ENCODE assay signal across 17 mouse cellular contexts in the genomic region with DNA sequence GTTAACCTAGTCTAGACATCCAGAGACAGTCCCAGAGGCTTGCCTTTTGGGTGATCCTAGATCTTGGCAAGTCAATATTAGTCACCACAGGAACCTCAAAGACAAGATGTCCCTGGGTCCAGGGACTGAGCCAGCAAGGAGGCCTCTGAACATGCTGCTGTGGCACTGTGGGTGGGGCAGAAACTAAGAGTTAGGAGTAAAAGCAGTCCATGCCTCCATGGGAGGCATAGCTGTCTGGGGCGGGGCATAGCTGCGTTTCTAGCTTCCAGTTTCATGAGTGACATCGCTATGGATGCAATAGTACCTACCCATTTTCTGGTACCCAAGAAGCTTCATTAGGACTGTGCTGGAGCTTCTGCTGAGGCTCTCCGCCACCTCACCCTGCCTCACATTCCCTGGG.
DNase-seq lines count a peak whose midpoint lies in the region; ATAC-seq and TF ChIP-seq lines count a peak whose summit lies in the region.
"Had no signal": no experiment of that assay in that cellular context is flagged by ENCODE, and none has a peak within 500 bp of the region (broad histone marks: within the 10 kb centered on the region; RNA-seq: fewer than 3 reads in every experiment).

No protein-coding gene starts in this region.

- H3K9ac ChIP-seq in forebrain, postnatal 0 days = no peak overlapping the region
- no peak overlapping the region for H3K9ac ChIP-seq in forebrain, embryonic 12.5 days
- H3K9ac ChIP-seq in midbrain, embryonic 16.5 days (ENCODE audit: low read depth, low read length) = no peak overlapping the region
- H3K9ac ChIP-seq in hindbrain, embryonic 14.5 days = no peak overlapping the region
- no peak overlapping the region for H3K9ac ChIP-seq in stomach, embryonic 15.5 days

- H3K4me1 ChIP-seq in forebrain, postnatal 0 days (ENCODE audit: insufficient read depth) = peaks cover 4% of the 10 kb centered on the region; the same call in 1 of the 2 replicates
- H3K4me1 ChIP-seq in forebrain, embryonic 12.5 days = peaks cover 19% of the 10 kb centered on the region
- H3K4me1 ChIP-seq in midbrain, embryonic 10.5 days = peaks cover 27% of the 10 kb centered on the region
- peaks cover 25% of the 10 kb centered on the region for H3K4me1 ChIP-seq in midbrain, embryonic 16.5 days (ENCODE audit: control insufficient read depth, insufficient read depth, low read length)
- H3K4me1 ChIP-seq in hindbrain, embryonic 14.5 days (replicated peaks; ENCODE audit: control insufficient read depth, insufficient read depth, low read length) = 0 out of 2 replicates have a peak, but pooled peaks cover 5% of the 10 kb centered on the region
- 0 out of 2 replicates have a peak, but pooled peaks cover 15% of the 10 kb centered on the region for H3K4me1 ChIP-seq in stomach, embryonic 15.5 days

- no peak overlapping the region for H3K27ac ChIP-seq in forebrain, postnatal 0 days (ENCODE audit: low read depth, low read length)
- no peak overlapping the region for H3K27ac ChIP-seq in forebrain, embryonic 12.5 days
- H3K27ac ChIP-seq in midbrain, embryonic 10.5 days (replicated peaks) = 0 out of 2 replicates have a peak overlapping the region, but pooled peaks have one; percentile 28
- no peak overlapping the region for H3K27ac ChIP-seq in midbrain, embryonic 16.5 days (ENCODE audit: low read length)
- H3K27ac ChIP-seq in hindbrain, embryonic 14.5 days = no peak overlapping the region
- peak overlapping the region; percentile 78 for H3K27ac ChIP-seq in stomach, embryonic 15.5 days

- TF ChIP-seq CTCF in forebrain, postnatal 0 days (IDR thresholded peaks at IDR 0.05; ENCODE audit: low read depth) = no peak

- 0 out of 2 replicates have a peak, but pooled peaks have one; percentile 12 for ATAC-seq in forebrain, postnatal 0 days
- no peak for ATAC-seq in forebrain, embryonic 12.5 days (ENCODE audit: low FRiP score)
- no peak for ATAC-seq in midbrain, embryonic 16.5 days
- ATAC-seq in hindbrain, embryonic 14.5 days (ENCODE audit: low FRiP score) = 0 out of 2 replicates have a peak, but pooled peaks have one; percentile 6
- ATAC-seq in stomach, embryonic 15.5 days (ENCODE audit: insufficient read depth, low FRiP score, low read depth) = no peak
- no peak for ATAC-seq in cerebellum, adult (ENCODE audit: insufficient number of reproducible peaks, low FRiP score, low TSS enrichment)
- ATAC-seq: forebrain, embryonic 14.5 days had no signal

- WGBS in forebrain, postnatal 0 days = 84% methylated on average over 4 of the region's 4 CpGs
- 87% methylated on average over 4 of the region's 4 CpGs for WGBS in forebrain, embryonic 12.5 days
- 82% methylated on average over 4 of the region's 4 CpGs for WGBS in midbrain, embryonic 10.5 days
- 91% methylated on average over 4 of the region's 4 CpGs for WGBS in midbrain, embryonic 16.5 days
- WGBS in hindbrain, embryonic 14.5 days = 80% methylated on average over 4 of the region's 4 CpGs
- WGBS in stomach, embryonic 15.5 days = 73% methylated on average over 4 of the region's 4 CpGs

- no peaks in the 10 kb centered on the region for H3K9me3 ChIP-seq in forebrain, postnatal 0 days (ENCODE audit: low read length)
- H3K9me3 ChIP-seq in forebrain, embryonic 12.5 days = no peaks in the 10 kb centered on the region
- no peaks in the 10 kb centered on the region for H3K9me3 ChIP-seq in midbrain, embryonic 10.5 days (replicated peaks)
- no peaks in the 10 kb centered on the region for H3K9me3 ChIP-seq in midbrain, embryonic 16.5 days (replicated peaks; ENCODE audit: control insufficient read depth, low read length, poor library complexity, severe bottlenecking)
- H3K9me3 ChIP-seq in hindbrain, embryonic 14.5 days (ENCODE audit: control insufficient read depth, low read length) = no peaks in the 10 kb centered on the region
- no peaks in the 10 kb centered on the region for H3K9me3 ChIP-seq in stomach, embryonic 15.5 days
- H3K9me3 ChIP-seq: limb, embryonic 10.5 days had no signal

- no peak overlapping the region for H3K4me2 ChIP-seq in forebrain, postnatal 0 days (ENCODE audit: low read depth)
- H3K4me2 ChIP-seq in forebrain, embryonic 12.5 days = no peak overlapping the region
- no peak overlapping the region for H3K4me2 ChIP-seq in midbrain, embryonic 16.5 days (ENCODE audit: low read length)
- H3K4me2 ChIP-seq in hindbrain, embryonic 14.5 days (replicated peaks) = no peak overlapping the region
- no peak overlapping the region for H3K4me2 ChIP-seq in stomach, embryonic 15.5 days
- H3K4me2 ChIP-seq: heart, embryonic 11.5 days had no signal

- no peak for DNase-seq in forebrain, postnatal 0 days
- no peak for DNase-seq in midbrain, embryonic 10.5 days (ENCODE audit: low spot score)
- DNase-seq in hindbrain, embryonic 14.5 days (ENCODE audit: low spot score) = no peak
- DNase-seq in cerebellum, postnatal 10 days = no peak
- DNase-seq: cerebellum, adult 2 months; heart, postnatal 36 days; kidney, postnatal 25 days; lung, adult 18-20 months; lung, postnatal 14 days; spleen, adult 18-20 months had no signal

- H3K27me3 ChIP-seq in forebrain, postnatal 0 days (ENCODE audit: insufficient read depth, low read length) = no peaks in the 10 kb centered on the region
- H3K27me3 ChIP-seq in forebrain, embryonic 12.5 days = peaks cover 7% of the 10 kb centered on the region; the same call in 1 of the 2 replicates
- peaks cover 12% of the 10 kb centered on the region; the same call in 1 of the 2 replicates for H3K27me3 ChIP-seq in midbrain, embryonic 10.5 days (ENCODE audit: low read depth, poor library complexity, severe bottlenecking)
- H3K27me3 ChIP-seq in midbrain, embryonic 16.5 days (ENCODE audit: control insufficient read depth, insufficient read depth, low read depth, low read length) = no peaks in the 10 kb centered on the region
- no peaks in the 10 kb centered on the region for H3K27me3 ChIP-seq in hindbrain, embryonic 14.5 days (ENCODE audit: control insufficient read depth, insufficient read depth, low read length)
- H3K27me3 ChIP-seq in stomach, embryonic 15.5 days (replicated peaks) = 0 out of 2 replicates have a peak, but pooled peaks cover 3% of the 10 kb centered on the region

- H3K36me3 ChIP-seq in forebrain, postnatal 0 days (ENCODE audit: insufficient read depth) = no peaks in the 10 kb centered on the region
- no peaks in the 10 kb centered on the region for H3K36me3 ChIP-seq in forebrain, embryonic 12.5 days (replicated peaks)
- H3K36me3 ChIP-seq in midbrain, embryonic 10.5 days = no peaks in the 10 kb centered on the region
- H3K36me3 ChIP-seq in midbrain, embryonic 16.5 days (ENCODE audit: control insufficient read depth, insufficient read depth, low read length) = no peaks in the 10 kb centered on the region
- H3K36me3 ChIP-seq in hindbrain, embryonic 14.5 days (replicated peaks; ENCODE audit: control insufficient read depth, insufficient read depth) = no peaks in the 10 kb centered on the region
- no peaks in the 10 kb centered on the region for H3K36me3 ChIP-seq in stomach, embryonic 15.5 days
- H3K36me3 ChIP-seq: limb, embryonic 10.5 days had no signal

- H3K4me3 ChIP-seq in forebrain, postnatal 0 days (ENCODE audit: low read depth, low read length) = no peak overlapping the region
- H3K4me3 ChIP-seq in forebrain, embryonic 12.5 days (replicated peaks) = no peak overlapping the region
- H3K4me3 ChIP-seq in midbrain, embryonic 10.5 days = no peak overlapping the region
- no peak overlapping the region for H3K4me3 ChIP-seq in midbrain, embryonic 16.5 days (ENCODE audit: low read depth, low read length)
- H3K4me3 ChIP-seq in hindbrain, embryonic 14.5 days (replicated peaks; ENCODE audit: low read length) = no peak overlapping the region
- H3K4me3 ChIP-seq in stomach, embryonic 15.5 days (replicated peaks) = no peak overlapping the region
- H3K4me3 ChIP-seq: limb, embryonic 10.5 days had no signal

Comparison
In these comparisons a context has a peak if more than half of its experiments do, and no peak if none do; other contexts are left out.
1. ATAC-seq: peak in forebrain, postnatal 0 days (single experiment) and hindbrain, embryonic 14.5 days (single experiment); none in forebrain, embryonic 12.5 days (single experiment), midbrain, embryonic 16.5 days (single experiment), stomach, embryonic 15.5 days (single experiment) and cerebellum, adult (single experiment).
2. H3K27ac ChIP-seq: peak in midbrain, embryonic 10.5 days (single experiment) and stomach, embryonic 15.5 days (single experiment); none in forebrain, postnatal 0 days (single experiment), forebrain, embryonic 12.5 days (single experiment), midbrain, embryonic 16.5 days (single experiment) and hindbrain, embryonic 14.5 days (single experiment).